In genomic region chr3:87951946-87952345, GRCm38 (mm10) we compare ENCODE assay signal across 11 mouse cellular contexts. TPM values are rescaled to one million over a fixed set of nuclear protein-coding genes. Genes with fewer than 3 reads are reported as not detected.
DNase-seq lines count a peak whose midpoint lies in the region; ATAC-seq and TF ChIP-seq lines count a peak whose summit lies in the region.
"Had no signal": no experiment of that assay in that cellular context is flagged by ENCODE, and none has a peak within 500 bp of the region (broad histone marks: within the 10 kb centered on the region; RNA-seq: fewer than 3 reads in every experiment).

No protein-coding gene starts in this region.

- no peak for TF ChIP-seq POLR2A in testis, adult 2 months (IDR thresholded peaks at IDR 0.05; ENCODE audit: control insufficient read depth, low read depth, low read length)

- H3K27me3 ChIP-seq in heart, embryonic 10.5 days (ENCODE audit: insufficient read depth, poor library complexity, severe bottlenecking) = peaks cover 57% of the 10 kb centered on the region
- H3K27me3 ChIP-seq in testis, adult 2 months (ENCODE audit: control insufficient read depth, insufficient read depth, low read length) = no peaks in the 10 kb centered on the region; the same call in none of the 2 replicates
- peaks cover 98% of the 10 kb centered on the region for H3K27me3 ChIP-seq in liver, embryonic 15.5 days

- peak overlapping the region; percentile 33 for H3K4me2 ChIP-seq in liver, embryonic 15.5 days

- TF ChIP-seq CTCF in testis, adult 2 months (IDR thresholded peaks at IDR 0.05; ENCODE audit: control insufficient read depth, insufficient read depth, insufficient replicate concordance, low read depth, low read length) = no peak

- intact Hi-C loops in heart, postnatal 25 days (cut with DNase I) = no loop called here

- WGBS in heart, embryonic 10.5 days = 7% methylated on average over 12 of the region's 12 CpGs
- WGBS in liver, embryonic 15.5 days (ENCODE audit: insufficient replicate concordance) = 9% methylated on average over 12 of the region's 12 CpGs

- peak overlapping the region; percentile 60 for H3K4me3 ChIP-seq in heart, embryonic 10.5 days
- peak overlapping the region; percentile 9; the same call in 1 of the 2 replicates for H3K4me3 ChIP-seq in testis, adult 2 months (ENCODE audit: control insufficient read depth, low read depth, low read length)
- H3K4me3 ChIP-seq in liver, embryonic 15.5 days (replicated peaks) = no peak overlapping the region

- no peak for ATAC-seq in liver, embryonic 15.5 days (ENCODE audit: insufficient read depth)
- ATAC-seq: activated CD4-positive, CD25-positive, alpha-beta regulatory T cell, adult 4 months had no signal

- DNase-seq in heart, embryonic 10.5 days (ENCODE audit: low spot score) = no peak
- DNase-seq in heart, postnatal 25 days (ENCODE audit: low spot score) = no peak
- DNase-seq in testis, postnatal 14 days (ENCODE audit: low spot score) = no peak
- DNase-seq in retina, embryonic 14.5 days (ENCODE audit: low spot score) = no peak
- DNase-seq in cerebellum, postnatal 14 days = no peak
- no peak for DNase-seq in embryo, embryonic 10.5 days (ENCODE audit: low spot score)
- DNase-seq: cerebellum, adult 2 months; thymus, adult 18-20 months had no signal

- H3K4me1 ChIP-seq in heart, embryonic 10.5 days = peaks cover 58% of the 10 kb centered on the region
- peaks cover 35% of the 10 kb centered on the region for H3K4me1 ChIP-seq in testis, adult 2 months (ENCODE audit: control insufficient read depth, insufficient read depth, low read length)
- H3K4me1 ChIP-seq in liver, embryonic 15.5 days (replicated peaks) = peaks cover 25% of the 10 kb centered on the region

- H3K27ac ChIP-seq in heart, embryonic 10.5 days = peak overlapping the region; percentile 84
- H3K27ac ChIP-seq in testis, adult 2 months (ENCODE audit: control insufficient read depth, insufficient read depth, low read depth, low read length) = no peak overlapping the region
- no peak overlapping the region for H3K27ac ChIP-seq in liver, embryonic 15.5 days (replicated peaks)

- H3K9ac ChIP-seq in liver, embryonic 15.5 days = no peak overlapping the region

- 0 out of 2 replicates have a peak, but pooled peaks cover 5% of the 10 kb centered on the region for H3K36me3 ChIP-seq in heart, embryonic 10.5 days
- H3K36me3 ChIP-seq in testis, adult 2 months (ENCODE audit: control insufficient read depth, insufficient read depth, low read length) = no peaks in the 10 kb centered on the region
- no peaks in the 10 kb centered on the region for H3K36me3 ChIP-seq in liver, embryonic 15.5 days (replicated peaks)

- no peaks in the 10 kb centered on the region for H3K9me3 ChIP-seq in heart, embryonic 10.5 days
- H3K9me3 ChIP-seq in liver, embryonic 15.5 days (replicated peaks) = no peaks in the 10 kb centered on the region

RNA-seq across cellular contexts. Expression of gene Crabp2, which starts 3.5 kb away (rescaled TPM):
- polyA plus RNA-seq in heart, embryonic 10.5 days (2016; fragmentation: Nextera tagmentation; extraction: Ambion mirVana) = 35.8 and 126 TPM in 2 replicates
- total RNA-seq in heart, postnatal 25 days (2021) = not detected
- 0.26 and 2.0 TPM in 2 replicates for polyA plus RNA-seq in testis, adult 2 months (2012; rRNA removed)
- polyA plus RNA-seq in liver, embryonic 15.5 days (2015; fragmentation: Nextera tagmentation; extraction: Ambion mirVana) = 0.31 and 0.75 TPM in 2 replicates
- polyA plus RNA-seq: activated CD4-positive, CD25-positive, alpha-beta regulatory T cell, adult 4 months had no signal

RNA-seq across cellular contexts. Expression of gene Nes, which starts 18.9 kb away (rescaled TPM):
- polyA plus RNA-seq in heart, embryonic 10.5 days (2016; fragmentation: Nextera tagmentation; extraction: Ambion mirVana) = 25.0 and 28.8 TPM in 2 replicates
- total RNA-seq in heart, postnatal 25 days (2021) = 10 to 100 TPM; 20.9 to 25.1 TPM
- 0.26 and 0.51 TPM in 2 replicates for polyA plus RNA-seq in testis, adult 2 months (2012; rRNA removed)
- polyA plus RNA-seq in liver, embryonic 15.5 days (2015; fragmentation: Nextera tagmentation; extraction: Ambion mirVana) = 2.2 and 2.3 TPM in 2 replicates
- polyA plus RNA-seq: activated CD4-positive, CD25-positive, alpha-beta regulatory T cell, adult 4 months had no signal

RNA-seq across cellular contexts. Expression of gene Rrnad1, which starts 21.4 kb away (rescaled TPM):
- 16.8 and 21.0 TPM in 2 replicates for polyA plus RNA-seq in heart, embryonic 10.5 days (2016; fragmentation: Nextera tagmentation; extraction: Ambion mirVana)
- total RNA-seq in heart, postnatal 25 days (2021) = 1 to 10 TPM; 6.0 to 6.1 TPM
- polyA plus RNA-seq in testis, adult 2 months (2012; rRNA removed) = 22.2 and 24.4 TPM in 2 replicates
- polyA plus RNA-seq in liver, embryonic 15.5 days (2015; fragmentation: Nextera tagmentation; extraction: Ambion mirVana) = 5.6 and 6.3 TPM in 2 replicates

RNA-seq across cellular contexts. Expression of gene Isg20l2, which starts 21.8 kb away (rescaled TPM):
- polyA plus RNA-seq in heart, embryonic 10.5 days (2016; fragmentation: Nextera tagmentation; extraction: Ambion mirVana) = 39.6 and 55.1 TPM in 2 replicates
- total RNA-seq in heart, postnatal 25 days (2021) = 10 to 100 TPM; 12.1 to 12.4 TPM
- 59.9 and 60.6 TPM in 2 replicates for polyA plus RNA-seq in testis, adult 2 months (2012; rRNA removed)
- polyA plus RNA-seq in liver, embryonic 15.5 days (2015; fragmentation: Nextera tagmentation; extraction: Ambion mirVana) = 21.0 and 22.9 TPM in 2 replicates

RNA-seq across cellular contexts. Expression of gene Mrpl24, which starts 32.6 kb away (rescaled TPM):
- 64.2 and 71.3 TPM in 2 replicates for polyA plus RNA-seq in heart, embryonic 10.5 days (2016; fragmentation: Nextera tagmentation; extraction: Ambion mirVana)
- total RNA-seq in heart, postnatal 25 days (2021) = 10 to 100 TPM; 68.3 to 70.1 TPM
- polyA plus RNA-seq in testis, adult 2 months (2012; rRNA removed) = 79.1 and 96.3 TPM in 2 replicates
- polyA plus RNA-seq in liver, embryonic 15.5 days (2015; fragmentation: Nextera tagmentation; extraction: Ambion mirVana) = 30.7 and 33.5 TPM in 2 replicates

Comparison
In these comparisons a context has a peak if more than half of its experiments do, and no peak if none do; other contexts are left out.
1. RNA of gene Crabp2, which starts 3.5 kb away (polyA plus RNA-seq): 35.8 to 126 TPM in heart, embryonic 10.5 days; 0.31 to 0.75 TPM in liver, embryonic 15.5 days and 0.26 to 2.0 TPM in testis, adult 2 months; every median in the first group is over 10 times any median in the second.